Mouse (Mus musculus): Measurements from ENCODE around the gene Rtn1.

The Rtn1 gene

DNA sequence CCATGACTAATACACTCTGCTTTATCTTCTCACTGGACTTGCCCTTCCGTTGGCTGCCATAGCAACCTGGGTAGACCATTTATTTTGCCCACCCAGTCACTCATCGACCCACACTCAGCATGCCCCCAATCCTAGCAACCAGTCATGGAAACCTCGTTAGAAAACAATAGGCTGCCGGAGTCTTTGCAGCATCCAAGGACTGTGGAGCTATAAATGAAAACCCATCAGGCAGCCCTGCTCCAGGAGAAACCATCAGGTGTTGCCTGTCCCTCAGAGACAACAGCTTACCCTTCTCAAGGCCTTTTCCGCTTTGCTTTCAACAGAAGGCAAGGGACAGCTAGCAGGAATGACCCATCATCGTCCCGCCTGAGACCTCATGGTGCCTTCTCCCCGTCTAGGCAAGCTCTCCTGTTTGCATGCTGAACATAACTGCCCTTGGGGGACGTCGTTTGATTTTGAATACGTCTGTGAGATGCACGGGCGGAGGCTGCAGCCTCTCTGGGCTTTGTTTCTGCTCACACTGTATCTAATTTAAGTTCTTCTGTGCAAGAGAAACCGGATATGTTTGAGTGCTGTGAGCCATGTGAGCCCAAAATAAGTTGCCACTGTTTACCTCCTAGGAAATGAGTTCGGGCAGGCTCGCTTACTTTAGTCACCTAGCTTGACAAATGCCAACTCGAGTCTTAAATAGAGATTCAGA lies 34.8 kb downstream of the Rtn1 start:
- peak in 1 of 2 experiments; percentile 31 for DNase-seq (ENCODE audit: low spot score in 2 of 2)

- DNase-seq (ENCODE audit: low spot score in 2 of 2) = no peak
Observed at GRCm38 (mm10) chr12:72370081-72370480, 38.8 kb downstream of the Rtn1 start.

GRCm38 (mm10) chr12:72366763-72367162 lies 42.1 kb downstream of the Rtn1 start:
- DNase-seq (ENCODE audit: low spot score in 2 of 2) = no peak

- DNase-seq (ENCODE audit: low spot score in 2 of 2) = no peak
Observed at GRCm38 (mm10) chr12:72366104-72366437, 42.8 kb downstream of the Rtn1 start.

DNA sequence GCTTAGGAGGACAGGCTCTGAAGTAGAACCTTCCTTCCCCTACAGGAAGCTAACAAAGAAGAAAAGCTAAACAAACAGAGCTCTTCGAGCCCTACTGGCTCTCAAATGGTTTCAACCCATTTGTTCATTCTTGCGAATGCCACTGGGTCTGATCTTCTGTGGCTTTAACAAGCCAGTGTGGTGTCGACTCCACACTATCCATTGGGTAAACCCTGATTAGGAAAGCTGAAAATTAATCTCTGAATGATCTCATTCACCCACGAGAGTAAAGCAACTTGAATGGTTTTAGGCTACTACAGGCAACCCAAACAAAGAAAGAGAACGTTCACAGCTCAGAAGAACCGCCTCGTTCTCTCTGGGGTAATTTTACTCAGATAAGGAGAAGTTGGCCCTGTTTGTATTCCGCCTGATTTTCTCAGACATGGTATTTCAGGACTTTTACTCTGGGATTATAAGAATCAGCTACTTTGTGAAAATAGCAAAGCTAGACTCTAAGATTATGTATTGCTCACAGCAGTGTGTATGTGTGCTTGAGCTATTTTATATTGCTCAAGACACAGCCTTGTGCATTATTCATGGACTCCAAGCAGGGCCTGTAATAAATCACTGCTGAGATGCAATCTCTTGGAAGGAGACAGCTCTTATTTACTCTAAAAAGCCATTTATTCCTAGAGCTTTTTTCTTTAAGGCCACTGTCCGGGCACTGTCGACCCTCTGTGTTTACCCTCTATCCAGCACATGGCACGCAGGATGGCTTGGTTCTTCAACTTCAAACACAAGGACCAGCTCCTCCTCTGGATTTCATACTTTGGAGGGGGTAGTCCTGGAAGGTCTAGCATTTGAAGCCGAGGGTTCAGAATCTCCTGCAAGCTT lies 43.4 kb downstream of the Rtn1 start:
- no peak for DNase-seq (ENCODE audit: low spot score in 2 of 2)

GRCm38 (mm10) chr12:72364543-72364942 lies 44.3 kb downstream of the Rtn1 start:
- DNase-seq (ENCODE audit: low spot score in 2 of 2) = no peak

GRCm38 (mm10) chr12:72361701-72362354 lies 47.0 kb downstream of the Rtn1 start:
- no peak for DNase-seq (ENCODE audit: low spot score in 2 of 2)

GRCm38 (mm10) chr12:72360926-72361615 lies 47.8 kb downstream of the Rtn1 start:
- DNase-seq (ENCODE audit: low spot score in 2 of 2) = no peak

DNA sequence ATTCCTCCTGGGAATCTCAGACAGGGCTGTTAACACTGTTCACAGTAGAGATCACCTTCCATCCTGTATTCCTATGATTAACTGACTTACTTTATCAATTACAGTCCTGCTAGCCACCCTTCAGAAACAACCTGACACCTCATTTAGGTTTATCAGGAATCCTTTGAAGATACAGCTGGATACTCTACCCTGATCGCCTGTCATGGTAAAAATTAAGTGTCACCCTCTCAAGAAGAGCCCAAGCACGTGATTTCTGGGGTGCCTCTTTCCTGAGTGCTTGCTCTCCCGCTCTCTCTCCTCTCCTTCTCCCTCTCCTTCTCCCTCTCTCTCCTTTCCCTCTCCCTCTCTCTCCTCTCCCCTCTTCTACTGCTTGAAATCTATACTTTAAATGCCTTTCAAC lies 49.0 kb downstream of the Rtn1 start:
- DNase-seq (ENCODE audit: low spot score in 2 of 2) = no peak

- no peak for DNase-seq (ENCODE audit: low spot score in 2 of 2)
Observed at GRCm38 (mm10) chr12:72357667-72358420, 51.0 kb downstream of the Rtn1 start.

DNA sequence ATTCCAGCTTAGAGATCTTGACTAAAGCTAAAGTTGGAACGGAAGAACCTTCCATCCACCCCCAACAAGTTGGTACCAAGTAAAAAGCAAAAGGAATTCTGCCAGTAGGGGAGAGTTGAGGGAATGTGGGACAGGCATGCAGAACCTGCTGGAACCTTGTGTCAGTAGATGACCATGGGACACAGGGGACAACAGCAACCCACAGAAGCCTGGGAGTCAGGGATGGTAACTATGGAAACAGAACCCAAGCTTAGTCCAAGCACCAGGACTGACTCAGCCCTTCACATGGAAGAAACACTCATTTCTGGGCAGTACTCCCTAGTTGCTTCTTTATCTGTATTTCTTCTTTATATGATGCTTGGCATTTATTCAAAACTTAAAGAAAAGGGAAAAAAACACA lies 54.6 kb downstream of the Rtn1 start:
- no peak for DNase-seq (ENCODE audit: low spot score in 2 of 2)

- no peak for DNase-seq (ENCODE audit: low spot score in 2 of 2)
Observed at GRCm38 (mm10) chr12:72353506-72353905, 55.3 kb downstream of the Rtn1 start.

DNA sequence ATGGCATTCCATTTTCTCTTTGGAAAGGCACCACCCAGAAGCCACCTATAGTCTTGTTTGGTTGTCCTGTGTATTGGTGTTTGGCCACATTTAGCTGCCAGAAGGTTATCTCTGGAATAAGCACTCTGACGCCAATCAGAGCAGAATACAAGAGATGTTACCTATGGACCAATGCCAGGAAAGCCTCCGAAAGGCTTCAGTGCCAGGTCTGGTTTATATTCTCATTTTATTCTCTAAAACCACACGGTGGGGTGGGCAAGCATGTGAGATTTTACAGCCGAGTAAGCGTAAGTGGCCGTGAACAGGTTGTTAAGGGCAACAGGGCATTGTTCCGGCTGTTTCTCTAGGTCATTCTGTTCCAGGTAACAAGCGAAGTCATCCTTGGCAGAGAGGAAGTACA lies 60.3 kb downstream of the Rtn1 start:
- DNase-seq (ENCODE audit: low spot score in 2 of 2) = no peak

- no peak for DNase-seq (ENCODE audit: low spot score in 2 of 2)
Observed at GRCm38 (mm10) chr12:72347184-72347583, 61.7 kb downstream of the Rtn1 start.

DNA sequence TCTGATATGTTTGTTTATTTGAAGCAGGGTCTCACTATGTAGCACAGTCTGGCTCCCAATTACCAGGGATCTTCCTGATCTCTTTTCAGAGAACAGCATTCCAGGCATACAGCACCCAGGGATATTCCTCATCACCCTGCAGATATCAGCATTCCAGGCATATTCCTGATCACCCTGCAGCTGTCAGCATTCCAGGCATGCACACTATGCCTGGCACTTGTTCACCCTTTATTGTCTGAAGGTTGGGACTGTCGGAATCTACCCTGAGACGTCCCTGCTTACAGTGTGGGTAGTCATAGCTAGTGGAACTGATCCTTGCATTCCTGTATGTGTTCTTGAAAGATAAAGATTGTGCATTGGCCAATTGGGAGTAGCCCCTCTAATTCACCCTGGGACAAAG lies 65.2 kb downstream of the Rtn1 start:
- DNase-seq (ENCODE audit: low spot score in 2 of 2) = no peak

DNA sequence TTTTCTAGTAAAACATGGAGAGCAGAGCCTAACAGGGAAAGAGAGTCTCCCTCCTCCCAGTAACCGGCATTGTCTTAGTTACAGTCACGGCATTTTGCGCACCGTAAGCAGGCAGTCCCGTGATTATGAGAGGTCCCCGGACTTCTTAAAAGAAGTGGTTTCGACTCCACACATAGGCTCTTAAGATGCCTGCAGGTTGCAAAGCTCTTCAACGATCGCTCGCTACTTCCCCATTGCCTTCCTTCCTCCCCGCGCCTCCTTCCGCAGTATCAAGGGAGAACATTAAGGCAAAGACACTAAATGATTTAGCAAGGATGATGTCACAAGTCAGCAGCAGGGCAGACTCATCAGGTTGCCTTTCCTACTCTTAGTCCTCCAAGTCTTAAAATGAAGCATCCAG lies 72.8 kb downstream of the Rtn1 start:
- DNase-seq (ENCODE audit: low spot score in 2 of 2) = no peak

- DNase-seq (ENCODE audit: low spot score in 2 of 2) = peak in 1 of 2 experiments; percentile 53
Observed at GRCm38 (mm10) chr12:72332488-72333013, 76.3 kb downstream of the Rtn1 start.

- no peak for DNase-seq (ENCODE audit: low spot score in 2 of 2)
Observed at GRCm38 (mm10) chr12:72331912-72332487, 76.9 kb downstream of the Rtn1 start.

GRCm38 (mm10) chr12:72326087-72326486 lies 82.8 kb downstream of the Rtn1 start:
- DNase-seq (ENCODE audit: low spot score in 2 of 2) = no peak

DNA sequence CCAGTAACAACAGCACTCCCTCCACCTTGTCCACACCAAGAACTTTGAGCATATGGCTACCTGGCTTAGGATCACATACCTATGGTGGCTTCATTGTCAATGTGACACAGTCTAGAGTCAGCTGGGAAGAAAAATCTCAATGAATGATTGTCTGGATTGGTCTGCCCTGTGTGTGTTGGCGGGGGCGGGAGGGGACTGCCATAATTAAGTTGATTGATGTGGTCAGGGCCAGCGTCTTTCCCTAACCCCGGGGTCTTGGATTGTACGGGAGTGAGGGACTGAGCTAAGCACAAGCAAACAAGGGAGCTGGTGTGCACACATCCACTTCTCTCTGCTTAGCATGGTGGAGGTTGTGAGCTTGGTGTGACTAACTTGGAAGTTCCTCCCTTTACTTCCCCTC lies 83.8 kb downstream of the Rtn1 start:
- DNase-seq (ENCODE audit: low spot score in 2 of 2) = no peak
